Mouse (Mus musculus) ovary, adult 18-20 months (tissue): Measurements from ENCODE around the gene Mef2d.
A peak's percentile ranks its signal among the peaks of the same experiment; 100 is the strongest.
"Not testable (repeated sequence)": the region's sequence is repeated elsewhere in the genome, so short reads cannot be mapped to it uniquely, and the experiment has no call there.

ENCODE experiments used
- DNase-seq: peaks from one replicate; pipeline ENCODE4 v3.0.0; 2022; ENCODE audit warnings: low spot score, mixed read lengths

The Mef2d gene

GRCm38 (mm10) chr3:88150061-88150998 is 8.2 kb downstream of the Mef2d start:
- no peak for DNase-seq

GRCm38 (mm10) chr3:88150999-88151364 is 8.8 kb downstream of the Mef2d start:
- DNase-seq = no peak

- DNase-seq = no peak
These were observed 9.9 kb downstream of the Mef2d start for GRCm38 (mm10) chr3:88152056-88152455.

- DNase-seq = no peak
These were observed 11.3 kb downstream of the Mef2d start for GRCm38 (mm10) chr3:88153290-88154011.

- no peak for DNase-seq
These were observed 12.1 kb downstream of the Mef2d start for GRCm38 (mm10) chr3:88154236-88154635.

GRCm38 (mm10) chr3:88156817-88157216 is 14.6 kb downstream of the Mef2d start:
- no peak for DNase-seq

- no peak for DNase-seq
These were observed 15.8 kb downstream of the Mef2d start for GRCm38 (mm10) chr3:88157771-88158597.

GRCm38 (mm10) chr3:88158991-88159390 is 16.8 kb downstream of the Mef2d start:
- DNase-seq = no peak

GRCm38 (mm10) chr3:88160856-88161255 is 18.7 kb downstream of the Mef2d start:
- no peak for DNase-seq

- no peak for DNase-seq
These were observed 20.1 kb downstream of the Mef2d start for GRCm38 (mm10) chr3:88162259-88162658.

- no peak for DNase-seq
These were observed 20.6 kb downstream of the Mef2d start for GRCm38 (mm10) chr3:88162811-88163210.

- no peak for DNase-seq
These were observed 21.7 kb downstream of the Mef2d start for GRCm38 (mm10) chr3:88163847-88164246.

GRCm38 (mm10) chr3:88164263-88164662 is 22.1 kb downstream of the Mef2d start:
- no peak for DNase-seq

GRCm38 (mm10) chr3:88166056-88166455 is 23.9 kb downstream of the Mef2d start:
- no peak for DNase-seq

- no peak for DNase-seq
These were observed 28.2 kb downstream of the Mef2d start for GRCm38 (mm10) chr3:88170361-88170760.

- no peak for DNase-seq
These were observed 30.3 kb downstream of the Mef2d start for GRCm38 (mm10) chr3:88172440-88172839.

GRCm38 (mm10) chr3:88173375-88173774 is 31.2 kb downstream of the Mef2d start:
- DNase-seq = no peak

GRCm38 (mm10) chr3:88174894-88175293 is 32.7 kb downstream of the Mef2d start:
- DNase-seq = no peak

GRCm38 (mm10) chr3:88177106-88177505 is 34.9 kb downstream of the Mef2d start:
- DNase-seq = peak; percentile 63

- peak; percentile 100 for DNase-seq
These were observed 35.6 kb downstream of the Mef2d start for GRCm38 (mm10) chr3:88177562-88178345.

GRCm38 (mm10) chr3:88178346-88178733 is 36.2 kb downstream of the Mef2d start:
- DNase-seq = not testable (repeated sequence)
